Mouse (Mus musculus) heart, postnatal 25 days (tissue): ENCODE results near the gene Gm42420. TPM values are rescaled to one million over a fixed set of nuclear protein-coding genes. Genes with fewer than 3 reads are reported as not detected.

ENCODE experiments used
- DNase-seq: peaks from one replicate; pipeline ENCODE4 v3.0.0; 2022; ENCODE audit warnings: low spot score
- intact Hi-C: fragments of 180-260 bp; cut with DNase I; formaldehyde crosslinking; loops from one replicate; pipeline ENCODE4 v1.15.1; 2025
- total RNA-seq, 2 experiments: library from RNA; stranded (reverse); gene quantifications; 2 replicates each; pipeline ENCODE4 v1.2.3; 2021

Gene Gm42420
- total RNA-seq, 2 experiments from 2014 or later = not detected

DNA sequence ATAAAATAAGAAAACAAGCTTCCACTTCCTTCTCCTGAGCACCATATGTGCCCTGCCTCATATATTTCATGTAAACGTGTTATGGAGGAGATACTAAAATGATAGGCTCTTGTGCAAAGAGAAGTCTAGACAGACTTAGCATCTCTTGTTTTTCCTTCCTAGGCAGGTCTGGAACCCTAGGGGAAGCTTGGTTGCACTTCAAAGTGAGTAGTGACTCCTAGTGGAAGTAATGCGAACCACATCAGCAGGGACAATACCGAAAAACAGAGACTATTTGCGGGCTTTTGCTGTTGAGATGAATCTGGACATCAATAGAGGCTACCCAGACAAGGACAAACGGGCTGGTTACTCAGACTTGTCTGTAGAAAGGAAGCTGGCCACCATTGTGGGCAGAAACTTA is 18.0 kb upstream of the Gm42420 start:
- intact Hi-C loops = loop anchor here (1.0 to 5.0 kb wide), 2 partner anchors 104 to 145 kb away; partner anchors contain the start of gene Mkrn1
- DNase-seq = no peak

DNA sequence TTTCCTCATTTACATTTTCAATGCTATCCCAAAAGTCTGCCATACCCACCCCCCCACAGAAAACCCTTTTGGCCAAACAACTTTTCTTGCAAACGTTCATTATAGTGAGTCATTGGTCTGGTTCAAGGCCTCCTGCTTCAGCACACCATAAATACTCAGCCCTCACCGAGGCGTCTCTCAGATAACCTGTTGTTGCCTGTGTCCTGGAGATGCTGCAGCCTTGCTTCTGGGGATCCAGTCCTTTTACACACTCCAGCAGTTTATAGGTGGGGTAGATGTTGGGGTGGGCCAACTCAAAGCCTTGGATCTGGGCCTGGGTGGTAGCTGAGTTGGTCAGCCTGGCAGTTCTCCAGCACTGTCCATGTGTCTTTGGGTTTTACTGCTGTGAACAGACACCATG is 15.1 kb upstream of the Gm42420 start:
- intact Hi-C loops = no loop called here
- DNase-seq = no peak

DNA sequence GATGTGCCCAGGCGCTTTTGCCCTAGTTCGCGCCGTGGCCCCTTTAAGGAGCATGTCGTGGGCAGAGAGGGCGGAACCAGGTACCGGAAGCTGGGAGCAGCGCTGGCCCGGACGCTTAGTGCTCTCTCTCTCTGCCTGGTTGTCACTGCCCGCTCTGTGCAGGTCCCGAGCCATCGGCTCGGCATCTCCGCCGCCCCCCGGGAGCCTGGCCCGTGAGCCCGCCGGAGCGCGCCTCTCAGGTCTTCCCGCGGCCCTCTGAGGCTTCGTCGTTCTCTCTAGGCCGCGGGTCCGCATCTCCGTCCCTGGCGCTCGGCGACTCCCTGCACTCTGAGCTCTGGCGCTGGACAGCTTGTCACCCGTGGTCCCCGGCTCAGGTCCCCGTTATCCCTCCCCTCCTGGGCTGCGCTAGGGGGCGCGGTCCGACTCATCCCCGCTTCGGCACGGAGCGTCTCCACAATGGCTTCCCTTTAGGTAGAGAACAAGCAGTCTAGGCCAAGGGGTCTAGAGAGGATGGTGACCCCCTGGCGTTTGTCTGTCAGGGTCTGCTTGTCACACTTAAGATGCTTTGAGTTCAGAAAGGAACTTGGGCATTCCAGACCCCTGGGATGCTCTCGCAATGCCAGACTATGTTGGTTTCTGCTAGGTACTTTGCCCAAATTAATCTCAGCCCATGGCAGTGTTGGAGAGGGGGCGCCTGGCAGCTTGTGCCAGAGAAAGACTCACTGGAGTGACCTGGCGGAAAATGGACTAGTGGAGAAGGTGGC is 11.6 kb upstream of the Gm42420 start, which contains the start of gene Adck2:
Gene Adck2 (plus strand): TSS at position 83 of the 764 bp plus-strand sequence.
- intact Hi-C loops = no loop called here
- DNase-seq = peak; percentile 64

DNA sequence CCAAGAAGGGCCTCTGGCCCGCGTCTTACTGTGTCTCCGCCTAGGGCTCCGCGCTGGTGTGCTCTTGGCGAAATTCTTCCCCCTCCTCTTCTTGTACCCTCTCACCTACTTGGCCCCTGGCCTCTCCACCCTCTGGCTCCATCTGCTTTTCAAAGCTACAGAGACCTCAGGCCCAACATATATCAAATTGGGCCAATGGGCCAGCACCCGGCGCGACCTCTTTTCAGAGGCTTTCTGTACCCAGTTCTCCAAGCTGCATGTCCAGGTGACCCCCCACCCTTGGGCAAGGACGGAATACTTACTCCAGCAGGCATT is 11.0 kb upstream of the Gm42420 start:
- intact Hi-C loops = no loop called here
- no peak for DNase-seq

DNA sequence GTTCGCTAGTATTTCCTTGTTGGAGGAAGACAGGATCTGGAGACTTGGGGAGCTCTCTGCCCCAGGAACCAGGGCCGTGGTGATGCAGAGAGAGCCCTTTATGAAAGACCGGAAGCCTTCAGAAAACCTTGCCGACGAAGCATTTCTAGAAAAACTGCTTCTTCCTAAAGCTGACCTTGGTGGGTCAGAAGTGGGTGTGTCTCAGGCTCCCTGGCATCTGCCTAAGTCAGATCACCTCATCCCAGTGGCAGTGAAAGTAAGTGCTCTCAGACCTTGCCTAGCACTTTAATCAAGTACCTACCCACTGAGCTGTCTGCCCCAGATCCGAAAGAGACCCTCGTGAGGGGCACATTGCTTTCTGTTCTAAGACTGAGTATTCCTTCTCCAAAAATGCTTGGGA is 10.6 kb upstream of the Gm42420 start:
- intact Hi-C loops = no loop called here
- no peak for DNase-seq

DNA sequence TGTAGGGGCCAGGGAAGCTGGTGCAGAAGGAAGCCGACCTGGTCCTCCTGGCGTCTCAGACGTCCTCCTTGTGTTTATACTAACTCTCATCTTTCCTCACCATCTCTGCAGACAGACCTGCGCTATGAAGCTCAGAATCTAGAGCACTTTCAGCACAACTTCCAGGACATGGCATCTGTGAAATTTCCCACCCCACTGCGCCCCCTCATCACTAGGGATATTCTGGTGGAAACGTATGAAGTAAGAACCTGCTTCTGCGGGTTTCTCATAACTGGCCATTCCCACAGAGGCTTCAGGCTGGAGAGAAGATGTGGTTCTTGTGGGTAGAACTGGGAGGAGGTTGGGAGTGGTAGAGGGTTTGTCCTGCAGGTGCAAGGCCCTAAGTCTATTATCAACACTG is 6.0 kb upstream of the Gm42420 start:
- intact Hi-C loops = no loop called here
- no peak for DNase-seq

DNA sequence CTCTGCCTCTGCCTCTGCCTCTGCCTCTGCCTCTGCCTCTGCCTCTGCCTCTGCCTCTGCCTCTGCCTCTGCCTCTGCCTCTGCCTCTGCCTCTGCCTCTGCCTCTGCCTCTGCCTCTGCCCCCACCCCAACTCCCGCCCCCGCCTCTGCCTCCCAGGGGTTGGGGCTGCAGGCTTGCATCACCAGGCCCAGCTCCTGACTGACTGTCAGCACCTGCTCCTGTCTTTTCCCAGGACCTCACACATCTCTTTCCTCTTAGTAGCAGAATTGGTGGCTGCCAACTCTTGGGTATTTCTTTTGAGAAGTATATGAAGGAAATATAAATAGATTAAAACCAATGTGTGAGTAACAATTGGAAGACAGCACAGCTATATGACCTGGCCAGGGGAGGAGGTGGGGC is 5.0 kb upstream of the Gm42420 start:
- intact Hi-C loops = no loop called here
- DNase-seq = no peak

DNA sequence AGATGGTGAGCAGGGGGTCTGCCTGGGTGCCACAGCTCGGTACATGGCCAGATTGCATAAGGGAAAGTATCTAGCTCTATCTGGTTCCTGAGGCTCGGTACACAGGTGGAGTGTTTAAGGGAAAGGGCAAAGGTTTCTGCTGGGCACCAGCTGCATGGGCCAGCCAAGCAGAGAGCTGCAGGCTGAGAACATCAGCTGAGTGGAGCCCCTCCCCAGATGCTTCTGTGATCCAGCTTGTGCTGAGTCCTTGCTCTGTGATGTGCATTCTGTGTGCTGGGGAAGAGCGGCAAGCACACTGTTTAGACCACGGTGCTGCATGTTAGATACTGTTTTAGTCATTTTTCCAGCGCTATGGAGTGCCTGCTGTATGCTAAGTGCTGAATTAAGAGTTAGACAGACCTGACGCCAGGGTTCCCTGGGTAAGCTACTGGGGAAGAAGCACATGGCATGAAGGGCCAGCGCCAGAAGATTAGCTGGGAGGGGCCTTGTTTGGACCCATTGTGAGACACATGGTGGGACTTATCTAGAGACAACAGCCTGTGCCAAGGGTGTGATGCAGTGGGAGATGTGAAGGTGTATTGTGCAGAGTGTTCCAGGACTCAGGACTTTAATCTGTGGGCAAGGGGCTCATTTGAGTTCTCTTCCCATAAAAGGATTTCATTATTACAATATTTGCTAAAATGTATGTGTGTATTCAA is 4.3 kb upstream of the Gm42420 start:
- no peak for DNase-seq
- intact Hi-C loops = no loop called here

DNA sequence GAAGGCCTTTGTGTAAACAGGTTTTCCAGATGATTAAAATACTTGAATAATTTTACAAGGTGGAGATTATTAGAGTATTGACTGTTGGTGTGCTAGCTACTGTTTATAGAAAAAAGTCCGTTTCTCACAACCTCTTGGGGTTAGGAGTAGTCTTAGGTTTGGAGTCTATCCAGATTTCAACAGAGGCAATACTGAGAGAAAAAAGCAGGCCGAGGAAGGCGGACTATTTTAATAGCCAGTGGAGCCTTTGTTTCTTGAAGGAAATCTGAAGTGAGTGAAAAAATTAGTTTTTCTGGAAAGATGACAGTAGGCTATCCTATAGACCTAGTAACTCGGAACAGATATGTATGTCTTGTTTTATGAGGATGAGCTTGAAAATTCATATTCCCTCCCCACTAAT is 5.9 kb downstream of the Gm42420 start:
- DNase-seq = no peak
- intact Hi-C loops = loop anchor here (5.0 kb wide), 1 partner anchor 136 kb away; the partner anchor contains the start of gene Braf

DNA sequence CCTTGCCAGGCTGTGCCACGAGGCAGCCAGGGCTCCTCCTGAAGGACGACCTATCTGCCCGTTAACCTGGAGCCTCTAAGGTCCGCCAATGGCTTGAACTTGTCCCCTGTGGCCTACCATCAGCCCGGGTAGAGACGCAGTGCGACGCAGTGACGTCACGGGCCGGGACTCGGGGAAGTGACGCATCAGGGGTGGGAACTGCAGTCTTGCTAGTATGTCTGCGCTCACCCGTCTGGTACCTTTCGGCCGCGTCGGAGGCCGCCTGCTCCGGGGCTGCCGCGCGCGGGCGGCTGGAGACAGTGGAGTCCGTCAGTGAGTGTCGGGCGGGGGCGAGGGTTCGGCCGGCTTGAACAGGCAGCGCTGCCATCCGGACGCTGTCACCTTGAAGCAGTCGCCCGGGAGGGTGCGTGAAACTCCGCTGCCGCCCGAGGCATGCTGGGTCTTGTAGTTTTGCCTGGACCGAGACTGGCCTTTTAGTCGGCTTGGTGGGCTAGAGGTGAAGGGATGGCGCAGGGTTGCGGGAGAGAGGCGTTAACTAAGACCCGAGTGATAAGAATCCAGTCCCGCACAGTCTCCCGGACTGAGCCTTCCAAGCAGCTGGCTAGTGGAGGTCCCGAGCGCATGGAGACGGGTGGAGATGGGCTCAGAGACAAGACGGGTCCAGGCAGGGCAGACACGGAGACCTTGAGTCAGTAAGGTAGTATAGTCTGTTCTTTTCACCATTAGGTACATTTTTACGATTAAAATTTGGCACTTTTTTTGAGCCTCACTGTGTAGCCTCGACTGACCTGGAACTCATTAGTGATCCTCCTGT is 7.1 kb downstream of the Gm42420 start, which contains the start of gene Ndufb2:
Gene Ndufb2 (plus strand): TSS at position 174 of the 814 bp plus-strand sequence.
- intact Hi-C loops = loop anchor here (5.0 kb wide), 1 partner anchor 135 kb away; the partner anchor contains the start of gene Braf
- DNase-seq = peak; percentile 90

DNA sequence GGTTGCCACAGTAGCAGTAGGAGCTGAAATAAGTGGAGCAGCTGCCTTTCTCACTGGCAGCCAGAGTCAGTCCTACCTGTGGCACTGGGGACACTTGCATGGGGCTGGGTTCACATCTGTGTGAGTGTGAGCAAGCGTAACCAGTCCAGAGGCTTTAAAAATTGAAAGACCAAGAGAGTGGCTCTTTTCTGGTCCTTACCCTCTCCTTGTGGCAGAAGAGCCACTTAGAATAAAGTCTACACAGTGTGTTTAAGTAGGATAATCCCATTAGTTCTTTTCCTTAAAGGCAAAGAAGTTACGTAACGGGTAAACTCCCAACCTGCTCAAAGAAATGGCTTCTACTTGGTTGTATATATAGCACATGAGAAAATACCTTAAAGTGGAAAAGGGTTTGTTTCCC is 15.3 kb downstream of the Gm42420 start:
- intact Hi-C loops = no loop called here
- no peak for DNase-seq

DNA sequence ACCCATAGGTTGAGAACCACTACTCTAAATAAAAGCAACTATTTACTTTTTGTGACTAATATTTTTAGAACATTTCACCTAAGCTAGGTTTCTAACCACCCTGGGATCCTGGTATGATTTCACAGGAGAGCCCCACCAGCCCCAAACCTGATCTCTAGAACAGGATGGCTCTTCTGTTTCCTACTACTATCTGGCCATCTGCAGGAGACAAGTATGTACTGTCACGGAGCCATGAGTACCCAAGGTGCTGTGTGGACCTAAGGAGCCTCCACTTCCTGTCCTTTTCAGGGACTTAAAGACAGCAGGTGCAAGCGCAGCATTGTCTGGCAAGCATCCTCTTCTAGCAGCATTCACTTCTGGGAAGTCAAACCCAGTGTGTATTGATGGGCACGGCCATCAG is 16.3 kb downstream of the Gm42420 start:
- DNase-seq = no peak
- intact Hi-C loops = no loop called here

DNA sequence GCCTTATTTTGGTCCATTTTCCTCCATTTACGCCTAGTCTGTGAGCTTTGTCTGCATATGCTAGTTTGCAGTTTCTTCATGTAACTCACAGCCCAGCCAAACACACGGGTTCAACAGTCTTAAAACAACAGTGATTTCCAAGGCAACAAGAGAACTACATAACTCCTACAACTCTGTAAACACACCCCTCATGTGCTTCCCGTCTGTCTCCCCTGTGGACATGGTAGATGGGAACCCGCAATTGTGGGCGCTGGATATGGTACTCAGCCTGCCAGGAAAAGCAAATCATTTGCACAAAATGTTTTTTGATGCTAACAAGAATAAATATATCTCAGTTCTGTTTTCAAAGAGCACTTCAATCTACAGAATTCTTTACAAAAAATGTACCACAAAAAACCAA is 19.0 kb downstream of the Gm42420 start:
- intact Hi-C loops = no loop called here
- DNase-seq = no peak

DNA sequence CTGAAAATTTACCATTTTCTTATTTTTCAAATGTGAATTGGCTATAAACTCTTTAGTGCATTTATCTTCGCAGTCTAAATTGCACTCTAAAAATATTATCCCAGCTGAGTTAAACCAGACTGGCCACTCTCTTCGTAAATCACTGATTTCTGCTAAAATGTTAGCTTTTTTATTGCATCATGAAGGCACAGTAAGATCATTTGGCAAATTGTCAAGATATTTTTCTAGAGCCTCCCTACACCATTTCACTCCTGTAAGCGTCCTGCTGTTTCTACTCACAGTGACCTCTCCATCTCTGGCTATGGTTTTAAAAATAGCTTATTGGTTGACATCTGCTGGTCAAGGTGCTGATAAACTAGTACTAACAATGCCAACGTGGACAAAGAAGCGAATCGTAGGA is 20.5 kb downstream of the Gm42420 start:
- intact Hi-C loops = no loop called here
- DNase-seq = no peak

DNA sequence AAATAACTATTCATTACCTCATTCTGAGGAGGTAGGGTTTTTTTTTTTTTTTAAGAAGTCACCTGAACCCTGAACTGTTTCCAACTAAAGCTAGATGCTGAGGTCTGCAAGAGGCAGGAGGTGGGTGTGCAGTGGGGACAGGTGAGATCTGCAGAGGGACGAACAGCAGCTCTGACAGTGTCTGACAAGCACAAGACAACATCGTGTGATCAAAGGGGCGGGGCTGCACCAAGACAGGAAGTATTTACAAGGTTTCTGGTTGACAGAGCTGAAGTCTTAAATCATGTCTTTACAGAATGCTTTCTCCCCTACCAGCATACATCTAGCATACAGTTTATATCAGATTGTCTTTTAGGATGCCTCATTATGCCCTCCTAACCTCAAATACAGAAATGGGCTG is 21.3 kb downstream of the Gm42420 start:
- intact Hi-C loops = no loop called here
- no peak for DNase-seq

DNA sequence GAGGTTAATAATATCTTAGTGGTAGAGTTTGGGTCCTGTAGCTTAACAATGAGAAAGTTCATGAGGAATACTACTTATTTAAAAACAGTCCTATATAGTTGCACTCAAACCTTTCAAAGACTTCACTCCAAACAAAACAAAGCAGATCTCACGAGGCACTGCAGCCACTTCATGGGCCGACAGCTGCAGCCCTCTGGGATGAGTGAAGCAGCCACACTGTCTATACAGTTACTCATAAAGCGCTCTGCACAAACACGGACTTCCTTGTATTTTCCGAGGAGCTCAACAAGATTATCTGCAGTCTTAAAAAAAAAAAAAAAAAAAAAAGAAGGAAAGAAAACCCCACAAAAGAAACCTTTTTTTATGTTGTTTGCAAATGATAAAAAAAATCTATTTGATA is 21.8 kb downstream of the Gm42420 start:
- no peak for DNase-seq
- intact Hi-C loops = no loop called here

DNA sequence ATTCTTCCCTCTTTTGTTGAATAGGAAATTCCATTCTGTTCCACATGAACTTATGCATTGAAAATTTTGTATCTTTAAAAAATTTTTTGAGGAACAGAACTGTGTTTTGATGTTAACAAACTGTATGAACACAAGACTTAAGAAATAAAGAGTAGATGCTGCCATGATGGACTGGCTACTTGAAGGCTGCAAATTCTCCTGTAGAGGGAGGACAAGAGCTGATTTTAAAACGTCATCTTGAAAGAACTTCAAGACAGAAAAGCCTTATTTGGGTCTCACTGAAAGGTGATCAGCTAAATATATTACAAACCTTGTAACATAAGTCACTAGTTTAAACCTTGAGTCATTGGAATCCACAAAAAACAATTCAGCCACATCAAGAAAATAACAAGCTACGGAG is 24.7 kb downstream of the Gm42420 start:
- DNase-seq = no peak
- intact Hi-C loops = no loop called here

DNA sequence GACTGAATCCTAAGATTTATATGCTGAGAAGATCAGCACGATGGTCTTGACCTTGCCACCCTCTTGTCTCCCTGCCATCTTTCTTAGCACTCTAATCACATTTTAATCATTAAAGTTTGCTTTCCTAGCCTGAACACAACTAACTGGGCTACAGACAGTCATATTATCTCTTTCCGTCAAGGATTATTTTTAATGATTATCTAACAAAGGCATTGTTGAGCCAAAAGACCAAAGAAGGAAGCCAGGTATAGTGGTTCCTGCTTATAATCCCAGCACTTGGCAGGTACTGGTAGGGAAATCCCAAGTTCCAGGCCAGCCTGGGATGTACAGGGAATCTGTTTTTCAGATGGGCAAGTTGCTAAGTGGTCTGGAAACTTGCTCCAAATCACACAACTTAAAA is 25.7 kb downstream of the Gm42420 start:
- DNase-seq = no peak
- intact Hi-C loops = no loop called here
